Mouse (Mus musculus) yolk sac, embryonic 10.5 days (tissue): ENCODE measurements around the gene Mgst3.

Experiments used
- DNase-seq: peaks from one replicate; pipeline ENCODE4 v3.0.0-alpha.2; 2017; ENCODE audit warnings: low spot score

Gene Mgst3

GRCm38 (mm10) chr1:167393683-167394492 is at the start of gene Mgst3:
Gene Mgst3 (minus strand): TSS chr1:167393841.
- DNase-seq, result peak; percentile 97

GRCm38 (mm10) chr1:167438231-167438885 is 44.7 kb upstream of the Mgst3 start:
- DNase-seq, result no peak

GRCm38 (mm10) chr1:167437091-167437490 is 43.5 kb upstream of the Mgst3 start:
- DNase-seq, result no peak

- DNase-seq, result no peak
These were observed 42.7 kb upstream of the Mgst3 start for GRCm38 (mm10) chr1:167436186-167436975.

GRCm38 (mm10) chr1:167434931-167435330 is 41.3 kb upstream of the Mgst3 start:
- DNase-seq, result no peak

DNA sequence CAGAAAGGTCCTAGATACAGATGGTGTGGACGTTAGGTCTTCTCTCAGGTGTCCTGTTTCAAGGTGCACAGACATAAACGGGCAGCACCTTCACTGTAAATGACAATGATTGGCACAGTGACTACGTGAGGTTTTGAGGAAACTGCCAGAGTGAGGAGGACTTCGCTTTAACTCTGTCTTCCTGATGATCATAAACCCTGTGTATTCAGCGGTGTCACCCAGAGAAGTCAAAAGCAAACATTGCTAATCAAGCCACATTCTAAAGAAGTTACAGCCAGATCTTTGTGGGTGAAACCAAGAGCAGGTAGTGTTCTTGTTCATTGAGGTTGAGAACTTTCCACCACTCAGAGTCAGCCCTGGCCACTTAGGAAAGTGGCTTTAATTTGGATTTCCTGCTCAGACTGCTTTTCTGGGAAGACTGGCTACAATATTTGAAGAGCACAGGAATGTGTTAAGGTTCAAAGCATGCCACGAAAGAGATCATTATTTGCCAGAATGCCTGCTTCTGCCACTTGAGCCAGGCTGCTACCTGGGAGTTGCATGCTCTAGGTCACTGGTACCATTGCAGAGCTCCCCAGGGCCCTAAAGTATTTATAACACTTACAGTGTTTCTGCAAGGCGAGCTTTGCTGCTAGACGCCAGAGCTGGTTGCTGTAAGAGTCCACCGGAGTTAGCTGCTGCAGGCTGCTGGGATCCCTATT is 37.5 kb upstream of the Mgst3 start:
- DNase-seq, result no peak

DNA sequence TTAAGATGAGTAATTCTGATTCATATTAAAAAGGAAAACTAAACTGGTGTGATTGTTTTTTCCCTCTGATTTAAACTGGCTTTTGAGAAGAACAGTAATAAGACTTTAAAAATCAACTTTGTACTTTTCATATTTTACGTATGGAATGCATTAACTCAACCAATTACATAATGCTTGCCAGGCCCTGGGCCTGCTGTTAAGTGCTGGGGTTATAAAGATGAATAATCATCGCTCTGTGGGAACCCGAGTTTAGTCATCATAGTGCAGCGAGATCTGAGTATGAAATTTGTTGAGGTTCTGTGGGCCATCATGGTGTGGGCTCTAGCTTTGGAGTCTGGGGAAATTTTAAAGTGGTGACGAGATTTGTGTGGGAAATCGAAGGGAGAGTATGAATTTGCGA is 33.0 kb upstream of the Mgst3 start:
- DNase-seq, result no peak

DNA sequence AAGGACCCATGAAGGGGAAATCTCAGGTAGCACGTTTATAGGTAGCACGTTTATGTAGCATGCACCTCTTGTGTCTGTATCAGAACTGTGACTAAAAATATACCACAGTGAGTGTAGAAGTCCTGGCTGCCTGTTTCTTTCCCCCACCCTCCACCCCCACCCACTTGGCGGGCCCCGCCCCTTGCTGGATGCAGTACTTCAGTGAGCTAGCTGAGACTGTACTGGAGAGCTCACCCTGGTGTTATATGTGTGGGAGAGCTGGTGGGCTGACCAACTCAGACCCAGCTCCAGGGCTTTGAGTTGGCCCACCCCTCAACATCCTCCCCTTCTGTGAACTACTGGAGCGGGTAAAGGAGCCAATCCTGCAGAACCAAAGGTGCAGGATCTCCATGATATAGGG is 31.9 kb upstream of the Mgst3 start:
- no peak for DNase-seq

DNA sequence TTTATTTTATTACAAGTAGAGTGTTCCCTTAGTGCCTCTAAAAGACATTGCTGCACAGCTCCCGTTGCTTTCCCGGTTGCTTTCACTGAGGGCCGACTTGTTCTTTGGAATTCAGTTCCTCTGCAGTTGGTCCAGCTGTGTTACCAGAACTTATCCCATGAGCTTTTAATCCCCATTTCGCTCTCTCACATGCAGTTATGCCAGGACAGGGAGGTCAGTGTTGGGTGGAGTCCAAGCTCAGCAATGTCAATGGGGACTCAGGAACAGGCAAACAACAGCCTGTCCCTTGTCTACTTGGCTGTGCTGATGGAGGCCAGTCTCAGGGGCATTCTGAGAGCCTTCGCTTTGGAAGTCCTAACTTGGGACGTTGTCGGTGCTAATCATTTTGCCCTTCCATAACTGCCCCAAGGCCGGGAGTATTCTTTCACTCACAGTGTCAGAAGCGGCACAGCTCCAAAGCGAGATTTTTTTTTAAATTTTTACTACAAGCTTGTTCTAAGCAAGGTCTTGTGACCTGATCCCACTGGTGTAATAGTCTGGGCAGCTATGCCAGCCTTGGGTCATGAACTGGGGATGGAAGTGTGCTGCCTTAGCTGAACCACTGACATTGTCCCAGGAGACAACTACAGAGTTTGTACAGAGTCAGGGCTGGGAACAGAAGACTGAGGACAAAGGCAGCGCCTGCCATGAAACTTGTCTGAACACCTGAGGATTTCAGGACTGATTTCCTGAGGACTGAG is 29.0 kb upstream of the Mgst3 start:
- no peak for DNase-seq

- DNase-seq, result peak; percentile 36
These were observed 21.2 kb upstream of the Mgst3 start for GRCm38 (mm10) chr1:167414846-167415245.

DNA sequence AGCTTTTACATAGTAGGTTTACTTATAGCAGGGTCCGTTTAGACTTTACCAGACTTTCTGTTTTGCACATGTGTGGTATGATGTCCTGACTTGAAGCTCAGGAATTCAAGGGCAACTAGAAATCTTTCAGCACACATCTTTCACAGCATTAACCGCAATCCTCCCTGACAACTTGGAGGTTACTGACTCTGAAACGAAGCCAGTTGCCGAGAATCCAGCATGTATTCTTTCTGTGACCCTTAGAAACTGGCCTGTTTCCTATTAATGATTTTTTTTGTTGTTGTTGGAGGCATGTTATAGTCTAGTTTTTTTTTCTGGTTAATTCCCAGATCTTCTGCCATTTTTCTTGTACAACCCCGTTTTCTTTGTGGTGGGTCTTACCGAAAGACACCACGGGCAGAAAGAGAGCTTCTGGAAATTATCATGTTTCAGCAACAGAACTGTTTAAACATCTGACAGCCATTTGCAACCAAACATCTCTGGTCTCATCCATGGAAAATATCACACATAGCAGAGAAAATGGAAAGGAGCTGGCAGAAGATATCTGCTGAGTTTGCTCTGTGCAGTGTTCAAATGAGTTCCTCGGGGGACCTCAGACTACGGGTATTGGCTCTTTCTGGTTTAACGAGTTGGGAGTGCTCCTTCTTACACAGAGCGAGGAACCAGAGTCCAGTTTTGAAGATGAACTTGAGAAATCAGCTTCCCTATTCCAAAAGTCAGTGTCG is 18.5 kb upstream of the Mgst3 start:
- DNase-seq, result no peak

- no peak for DNase-seq
These were observed 16.0 kb upstream of the Mgst3 start for GRCm38 (mm10) chr1:167409601-167410000.

- DNase-seq, result no peak
These were observed 11.6 kb upstream of the Mgst3 start for GRCm38 (mm10) chr1:167405237-167405636.

- DNase-seq, result no peak
These were observed 360 bp downstream of the Mgst3 start for GRCm38 (mm10) chr1:167393281-167393680.

DNA sequence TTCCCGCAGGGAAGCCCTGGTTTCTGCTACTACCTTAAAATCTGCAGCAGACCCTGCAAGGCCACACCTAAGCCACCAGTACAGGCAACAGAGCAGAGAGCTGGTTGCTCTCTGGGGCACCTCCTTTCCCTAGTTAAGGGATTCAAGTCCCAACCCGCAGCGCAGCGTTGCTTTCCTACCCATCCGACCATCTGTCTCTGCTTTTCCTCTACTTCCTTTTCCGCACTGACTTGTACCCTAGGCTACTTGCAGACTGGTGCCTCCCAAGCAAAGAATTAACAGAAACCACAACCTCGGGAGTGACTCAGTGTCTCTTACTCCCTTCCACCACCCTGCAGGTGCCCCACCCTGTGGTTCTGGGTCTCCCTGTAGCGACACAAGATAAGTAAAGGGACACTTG is 954 bp downstream of the Mgst3 start:
- no peak for DNase-seq

GRCm38 (mm10) chr1:167392031-167392640 is 1.5 kb downstream of the Mgst3 start:
- DNase-seq, result no peak

DNA sequence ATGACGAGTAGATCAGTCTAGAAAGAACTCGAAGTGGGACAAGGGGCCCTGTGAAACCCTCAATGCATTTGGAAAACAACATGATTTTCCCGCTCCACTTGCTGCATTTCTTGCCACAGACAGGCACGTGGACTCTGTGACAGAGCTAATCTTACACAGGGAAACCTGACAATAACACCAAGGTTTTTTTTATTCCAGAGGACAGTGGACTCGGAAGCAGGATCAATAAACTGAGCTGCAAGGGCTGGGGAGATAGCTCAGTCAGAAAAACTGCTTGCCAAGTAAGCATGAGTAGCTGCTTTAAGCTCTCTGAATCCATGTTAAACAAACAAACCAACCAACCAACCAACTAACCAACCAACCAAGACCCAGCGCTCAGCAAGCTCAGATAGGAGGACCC is 2.4 kb downstream of the Mgst3 start:
- DNase-seq, result peak; percentile 35

DNA sequence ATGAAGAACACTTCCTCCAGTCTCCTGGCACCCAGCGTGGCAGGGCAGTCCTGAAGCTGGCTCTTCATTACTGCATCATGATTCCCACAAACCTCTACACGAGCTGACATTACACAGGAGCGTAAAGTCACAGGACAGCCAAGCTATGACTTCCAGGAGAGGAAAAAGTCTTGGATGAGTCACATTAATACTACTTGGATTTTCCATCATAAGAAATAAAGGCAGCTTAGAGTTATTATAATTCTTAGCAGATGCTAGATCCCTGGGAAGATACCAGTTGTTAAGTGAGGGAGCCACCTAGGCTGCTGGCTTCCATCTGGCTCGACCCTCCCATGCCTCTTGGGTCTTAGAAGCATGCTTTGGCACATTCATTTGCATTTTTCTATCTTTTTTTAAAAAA is 3.3 kb downstream of the Mgst3 start:
- DNase-seq, result no peak

DNA sequence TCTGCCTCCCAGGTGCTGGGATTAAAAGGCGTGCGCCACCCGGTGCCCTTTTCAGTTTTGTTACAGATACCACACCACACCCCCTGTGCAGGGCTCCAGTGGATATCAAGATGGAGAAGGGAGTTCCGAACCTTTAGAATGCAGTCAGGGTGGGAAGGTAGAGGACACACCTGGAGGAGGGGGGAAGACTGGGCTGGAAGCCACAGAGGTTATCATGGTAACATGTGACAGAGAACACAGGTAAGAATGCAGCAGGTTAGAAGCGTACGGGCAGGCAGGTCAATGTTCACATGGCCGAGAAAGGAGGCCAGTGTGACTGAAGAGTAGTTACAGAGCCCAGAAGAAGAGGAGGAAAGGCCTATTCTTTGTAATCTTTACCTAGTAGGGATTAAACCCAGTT is 4.1 kb downstream of the Mgst3 start:
- peak; percentile 66 for DNase-seq

- DNase-seq, result no peak
These were observed 5.1 kb downstream of the Mgst3 start for GRCm38 (mm10) chr1:167388571-167388970.
